Mouse (Mus musculus) cortical plate, adult 2 months (tissue): ENCODE results near the gene Mfsd6.

Experiments
- CTCF ChIP-seq: fragments of 200-500 bp; IDR thresholded peaks from 2 replicates; pipeline ENCODE4 v1.5.1; 2011; ENCODE audit warnings: mild to moderate bottlenecking, control low read depth, low read length; ENCODE audit not compliant: insufficient read depth; ENCODE audit errors: extremely low read depth
- POLR2A ChIP-seq: fragments of 200-500 bp; IDR thresholded peaks from 2 replicates; pipeline ENCODE4 v1.6.1; 2011; ENCODE audit warnings: mild to moderate bottlenecking, low read length, control low read depth; ENCODE audit not compliant: insufficient read depth; ENCODE audit errors: extremely low read depth

DNA sequence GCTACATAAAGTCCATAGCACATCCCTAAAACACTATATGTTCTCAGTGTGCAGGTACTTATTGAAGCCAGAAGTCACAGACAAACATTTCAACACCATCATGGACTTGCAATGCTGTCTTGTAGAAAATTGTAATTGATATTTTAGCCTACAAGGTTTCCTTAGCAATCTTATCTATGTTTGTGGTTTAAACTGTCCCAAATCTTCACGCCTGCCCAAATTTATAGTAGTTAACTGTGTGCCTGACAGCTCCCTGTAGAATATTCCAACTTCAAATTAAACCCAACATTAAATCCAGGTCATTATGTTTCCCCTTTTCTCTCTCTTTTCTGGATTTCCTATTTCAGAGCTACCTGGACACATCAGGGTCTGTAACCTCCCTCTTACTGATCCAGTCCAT lies 25.3 kb downstream of the Mfsd6 start:
- no peak for TF ChIP-seq CTCF
- no peak for TF ChIP-seq POLR2A
